Mouse (Mus musculus) spleen, adult 12 weeks (tissue): ENCODE results near the gene Tex30.
A peak's percentile ranks its signal among the peaks of the same experiment; 100 is the strongest.
"Not testable (repeated sequence)": the region's sequence is repeated elsewhere in the genome, so short reads cannot be mapped to it uniquely, and the experiment has no call there.

Experiments
- DNase-seq: peaks from one replicate; pipeline ENCODE4 v3.0.0; 2022; ENCODE audit warnings: low spot score

Tex30 gene

GRCm38 (mm10) chr1:44102259-44102717 is at the start of gene Tex30:
TSS of gene Tex30 (minus strand) at chr1:44102441.
- DNase-seq: peak; percentile 87

- DNase-seq: no peak
Observed at GRCm38 (mm10) chr1:44148706-44149105, 46.5 kb upstream of the Tex30 start.

DNA sequence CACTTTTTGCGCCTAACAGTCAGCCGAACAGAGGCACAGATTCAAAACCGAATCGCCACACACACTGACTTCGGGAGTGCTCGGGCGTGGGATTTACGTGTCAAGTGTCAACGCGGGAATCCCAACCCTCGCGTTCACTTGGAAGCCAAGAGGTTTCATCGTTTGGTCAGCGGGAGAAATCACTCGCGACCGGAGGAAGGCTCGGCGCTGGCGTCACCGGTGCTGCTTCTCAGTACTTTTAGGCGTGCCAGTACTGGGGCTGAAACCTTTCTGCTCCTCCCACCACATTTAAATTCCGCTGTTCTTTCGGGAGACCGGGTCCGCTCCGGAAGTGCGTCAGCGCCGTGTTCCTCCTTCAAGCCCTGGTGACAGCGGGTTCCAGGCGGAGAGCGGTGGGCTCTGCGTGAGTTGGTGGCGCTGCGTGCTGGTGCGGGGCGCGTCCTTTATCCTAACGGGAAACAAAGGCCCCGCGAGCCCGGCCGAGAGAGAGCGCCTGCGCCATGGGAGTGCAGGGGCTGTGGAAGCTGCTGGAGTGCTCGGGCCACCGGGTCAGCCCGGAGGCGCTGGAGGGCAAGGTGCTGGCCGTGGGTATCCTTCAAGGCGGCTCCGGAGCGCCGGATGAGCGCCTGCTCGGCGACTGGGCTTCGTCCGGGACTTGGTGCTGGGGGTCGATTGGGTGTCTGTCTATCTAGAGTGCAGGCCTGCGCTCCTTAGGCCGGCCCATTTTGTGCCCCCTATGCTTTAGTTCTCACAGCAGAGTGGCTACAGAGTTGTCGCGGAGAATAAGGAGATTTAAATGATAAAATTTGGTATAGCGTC is 45.5 kb upstream of the Tex30 start, which contains the start of gene Ercc5:
Gene Ercc5, plus strand, starts transcription at position 182 of the 819 bp plus-strand sequence.
- DNase-seq: peak; percentile 69

GRCm38 (mm10) chr1:44142747-44143146 is 40.5 kb upstream of the Tex30 start:
- no peak for DNase-seq

GRCm38 (mm10) chr1:44140232-44140631 is 38.0 kb upstream of the Tex30 start:
- DNase-seq: no peak

DNA sequence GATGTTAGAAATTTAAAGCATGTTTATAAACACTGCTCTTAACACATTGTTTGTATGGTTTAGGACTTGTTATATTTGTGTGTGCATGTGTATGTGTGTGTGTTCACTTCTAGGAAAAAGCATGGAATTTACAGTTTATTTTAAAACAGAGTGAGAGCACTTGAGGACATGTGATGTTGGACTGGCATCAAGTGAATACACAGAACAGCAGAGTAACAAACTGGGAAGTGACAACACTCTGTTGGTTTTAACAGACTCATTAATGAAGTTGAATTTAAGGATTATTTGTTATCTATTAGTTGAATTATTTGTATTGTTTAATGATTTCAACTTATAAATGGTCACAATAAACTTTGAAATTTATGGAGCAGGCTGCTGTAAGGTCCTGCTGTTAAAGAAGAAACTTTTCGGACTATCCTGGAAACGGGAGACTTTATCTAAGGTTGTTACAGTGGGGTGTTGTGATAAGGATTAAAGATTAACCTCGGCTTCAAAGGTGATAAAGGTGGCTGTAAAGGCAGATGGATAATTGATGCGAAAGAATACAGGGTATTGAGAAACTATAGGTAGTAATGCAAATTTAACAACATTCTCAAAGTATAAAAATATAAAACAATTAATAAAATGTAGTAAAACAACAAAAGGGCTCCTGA is 27.8 kb upstream of the Tex30 start:
- DNase-seq: no peak

DNA sequence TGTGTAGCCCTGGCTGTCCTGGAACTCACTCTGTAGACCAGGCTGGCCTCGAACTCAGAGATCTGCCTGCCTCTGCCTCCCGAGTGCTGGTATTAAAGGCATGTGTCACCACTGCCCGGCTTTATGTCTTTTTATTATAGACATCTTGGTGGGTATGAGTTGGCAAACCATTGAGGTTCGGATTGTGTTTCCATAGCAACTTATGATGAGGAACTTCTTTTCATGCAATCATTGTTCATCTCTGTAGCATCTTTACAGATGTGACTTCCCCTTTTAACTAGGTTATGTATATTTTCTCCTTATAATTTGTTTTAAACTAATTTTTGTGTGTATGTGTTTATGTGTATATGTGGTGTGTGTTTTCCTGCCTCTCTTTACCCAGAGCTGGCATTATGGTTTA is 23.3 kb upstream of the Tex30 start:
- no peak for DNase-seq

DNA sequence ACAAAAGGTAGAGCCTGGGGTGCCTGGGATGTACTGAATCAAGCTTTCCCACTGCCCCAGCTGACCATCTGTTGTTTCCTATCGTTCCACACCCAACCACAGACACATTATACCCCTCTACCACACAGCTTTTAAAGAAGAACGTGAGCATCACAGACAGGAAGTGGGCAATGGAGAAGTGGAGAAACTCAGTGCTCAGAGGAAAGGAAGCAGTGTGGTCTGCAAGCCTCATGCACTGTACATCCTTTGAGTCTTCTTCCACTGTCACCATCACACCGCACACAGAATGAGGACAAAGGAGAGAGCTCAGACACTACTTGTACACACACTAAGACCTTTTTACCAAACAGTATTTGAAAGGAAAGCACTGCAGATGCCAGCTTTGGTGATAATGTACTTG is 20.0 kb upstream of the Tex30 start:
- no peak for DNase-seq

DNA sequence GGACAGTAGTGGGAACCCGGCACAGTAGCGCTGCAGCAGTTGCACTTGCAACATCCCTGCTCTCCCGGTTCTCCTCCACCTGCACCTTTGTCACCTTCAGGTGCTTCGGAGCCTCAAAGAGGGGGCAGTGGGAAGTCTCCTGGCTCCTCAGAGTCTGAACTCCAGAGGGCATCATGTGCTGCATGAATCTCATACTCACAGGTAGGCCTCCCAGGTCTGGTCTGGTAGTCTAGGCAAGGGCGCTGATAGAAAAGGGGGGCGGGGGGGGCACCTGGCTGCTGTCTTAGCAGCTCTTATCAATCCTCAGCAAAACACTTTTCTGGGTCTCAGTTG is 17.8 kb upstream of the Tex30 start:
- DNase-seq: no peak

DNA sequence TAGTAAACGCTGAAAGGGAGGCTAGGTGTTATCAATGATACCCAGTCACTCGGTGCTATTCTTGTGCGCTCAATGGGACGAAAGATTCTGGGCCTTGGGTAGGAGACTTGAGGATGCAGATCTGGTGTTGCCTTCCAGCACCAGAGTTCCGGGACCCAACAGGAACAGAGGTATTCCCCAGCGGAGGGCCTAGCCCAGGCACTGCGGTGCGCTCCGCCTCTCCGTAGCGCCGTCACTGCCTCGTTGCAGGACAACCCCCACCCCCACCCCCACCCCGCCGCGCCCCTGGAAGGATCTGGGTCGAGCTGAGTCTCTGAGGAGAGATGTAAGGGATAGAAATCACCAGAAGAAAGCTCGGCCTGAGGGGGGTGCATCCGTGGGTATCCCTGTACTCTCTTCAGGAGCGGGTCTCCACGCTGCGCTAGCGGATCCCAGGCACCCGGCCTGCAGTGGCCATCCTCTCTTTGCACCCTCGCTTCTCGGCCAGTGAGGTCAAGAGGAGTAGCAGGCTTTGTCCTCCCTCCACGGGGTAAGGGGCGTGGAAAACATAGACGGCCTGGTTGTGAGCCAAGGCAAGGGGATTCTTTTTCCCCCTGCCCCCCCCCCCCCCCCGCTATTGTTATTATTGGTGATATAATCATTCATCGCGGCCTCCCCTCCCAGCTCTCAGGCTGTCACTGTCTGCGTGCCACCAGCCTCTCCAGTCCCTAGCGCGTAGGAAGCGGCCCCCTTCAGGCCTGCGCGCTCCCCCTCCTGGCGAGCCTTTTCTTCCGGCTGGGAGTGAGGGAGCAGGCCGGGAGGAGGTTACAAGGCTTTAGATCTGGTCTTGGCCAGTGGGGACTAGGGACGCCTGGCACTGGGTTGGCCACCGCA is 17.2 kb upstream of the Tex30 start:
- peak; percentile 35 for DNase-seq

DNA sequence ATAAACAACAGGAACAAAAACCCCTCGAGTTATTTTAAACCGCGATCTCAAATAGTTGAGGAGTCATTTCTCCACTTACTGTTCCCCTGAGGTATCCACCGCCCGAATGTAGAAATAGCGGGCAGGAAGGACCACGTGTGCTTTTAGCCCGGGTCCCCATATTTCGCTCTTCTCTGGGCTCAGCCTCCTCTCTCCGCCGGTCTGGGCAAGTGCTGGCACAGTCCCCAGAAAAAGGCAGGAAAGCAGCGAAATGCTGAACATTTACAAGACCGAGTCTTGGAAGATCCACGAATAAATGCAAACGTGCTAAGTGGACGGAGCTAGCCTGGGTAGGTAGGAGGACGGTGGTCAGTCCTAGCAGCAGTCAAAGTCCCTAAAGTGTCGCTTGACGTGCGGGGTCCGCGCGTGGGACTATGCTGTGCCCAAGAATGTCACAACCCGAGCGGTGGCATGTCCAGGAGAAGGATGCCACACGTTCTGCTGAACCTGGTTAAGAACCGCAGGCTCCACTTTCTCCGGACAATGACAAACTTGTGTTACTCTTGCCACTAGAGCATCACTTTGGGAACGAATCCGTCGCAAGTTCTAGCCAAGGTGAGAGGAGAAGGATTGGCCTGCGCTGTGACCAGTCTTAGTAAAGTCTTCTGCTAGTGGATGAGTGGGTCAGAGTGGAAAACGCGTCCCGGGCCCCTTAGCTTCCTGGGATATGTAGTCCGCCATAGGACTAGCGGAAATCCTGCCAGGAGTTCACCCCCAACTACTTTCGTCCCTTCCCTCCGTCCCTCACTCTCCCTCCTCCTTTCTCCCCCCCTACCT is 16.2 kb upstream of the Tex30 start, which contains the start of the genes Kdelc1 and Bivm:
Gene Kdelc1, minus strand, starts transcription at position 570 of the 816 bp plus-strand sequence.
Gene Bivm, plus strand, starts transcription at position 719 of the 816 bp plus-strand sequence.
- peak; percentile 36 for DNase-seq

DNA sequence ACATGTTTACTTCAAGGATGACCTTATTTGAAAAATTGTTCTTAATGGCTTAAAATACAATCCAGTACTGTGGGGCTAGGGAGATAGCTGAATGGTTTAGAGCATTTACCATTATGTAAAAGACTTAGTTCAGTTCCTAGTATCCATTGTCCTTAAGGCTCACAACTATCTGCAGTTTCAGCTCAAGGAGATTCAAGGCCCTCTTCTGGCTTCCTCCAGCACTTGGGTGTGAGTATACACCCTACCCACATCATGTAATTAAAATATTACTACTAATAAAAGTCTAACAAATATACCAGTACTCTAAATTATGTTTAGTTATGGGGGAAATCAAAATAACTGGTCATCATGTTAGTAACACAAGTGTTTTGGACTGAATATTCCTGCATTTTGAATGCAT is 15.3 kb upstream of the Tex30 start:
- no peak for DNase-seq

- DNase-seq: no peak
Observed at GRCm38 (mm10) chr1:44102939-44103338, 698 bp upstream of the Tex30 start.

- DNase-seq: peak; percentile 1
Observed at GRCm38 (mm10) chr1:44101448-44102225, 604 bp downstream of the Tex30 start.

GRCm38 (mm10) chr1:44064625-44065024 is 37.6 kb downstream of the Tex30 start:
- peak; percentile 35 for DNase-seq

DNA sequence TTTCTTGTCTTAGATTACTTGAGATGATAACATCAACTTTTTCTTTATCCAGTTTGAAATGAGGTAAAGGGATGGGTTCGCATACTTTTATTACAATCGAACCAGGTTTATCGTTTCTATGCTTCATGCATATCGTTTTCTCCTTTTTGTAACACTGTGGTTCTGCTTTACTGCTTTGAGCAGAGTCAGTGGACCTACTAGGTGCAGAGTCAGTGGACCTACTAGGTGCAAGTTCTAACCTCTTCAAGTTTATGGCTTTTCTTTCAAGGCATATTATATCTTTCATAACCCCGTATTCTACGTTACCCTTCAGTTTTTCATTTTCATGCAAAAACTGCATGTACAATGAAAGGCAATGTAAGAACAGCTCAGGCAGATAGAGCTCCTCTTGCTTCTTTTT is 38.8 kb downstream of the Tex30 start:
- no peak for DNase-seq

DNA sequence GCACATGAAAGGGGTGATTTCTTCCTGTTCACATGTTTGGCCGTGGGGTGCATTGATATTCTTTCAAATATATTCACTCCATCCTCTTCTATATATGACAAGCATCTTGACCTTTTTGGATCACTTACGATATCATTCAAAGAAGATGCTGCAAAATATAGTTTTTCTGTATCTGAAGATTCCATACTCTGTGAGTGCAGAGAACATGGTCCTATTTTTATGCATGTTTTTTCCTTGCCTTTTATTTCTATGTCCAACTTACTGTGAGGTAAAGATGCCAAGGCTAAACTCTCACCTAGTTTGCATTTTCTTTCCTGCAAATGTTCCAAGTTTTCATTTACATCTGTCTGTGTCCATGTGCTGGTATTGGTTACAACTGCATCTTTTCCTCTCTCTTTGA is 40.4 kb downstream of the Tex30 start, which contains the start of gene Gm8251:
Gene Gm8251, minus strand, starts transcription at position 101 of the 400 bp plus-strand sequence.
- no peak for DNase-seq

GRCm38 (mm10) chr1:44057805-44058204 is 44.4 kb downstream of the Tex30 start:
- DNase-seq: no peak

GRCm38 (mm10) chr1:44046556-44046955 is 55.7 kb downstream of the Tex30 start:
- DNase-seq: no peak

- not testable (repeated sequence) for DNase-seq
Observed at GRCm38 (mm10) chr1:44045689-44046088, 56.6 kb downstream of the Tex30 start.

- DNase-seq: no peak
Observed at GRCm38 (mm10) chr1:44042555-44042915, 59.7 kb downstream of the Tex30 start.
